Mouse (Mus musculus) hindbrain, embryonic 14.5 days (tissue): Measurements from ENCODE around the gene Cspg4. TPM values are rescaled to one million over a fixed set of nuclear protein-coding genes. Genes with fewer than 3 reads are reported as not detected.
A peak's percentile ranks its signal among the peaks of the same experiment; 100 is the strongest.

Experiments
- ATAC-seq: fragments of 200-750 bp; cut with Nextera tagmentation; 2 replicates; pipeline ENCODE4 v1.8.0; 2017; ENCODE audit warnings: moderate number of reproducible peaks, mild to moderate bottlenecking, moderate TSS enrichment, moderate library complexity; ENCODE audit not compliant: low FRiP score
- DNase-seq: peaks from one replicate; pipeline ENCODE4 v3.0.0-alpha.2; 2015; ENCODE audit warnings: low spot score
- H3K27ac ChIP-seq: fragments of 300-500 bp; sonication (generic); 2 replicates; pipeline ENCODE4 v1.5.1; 2014; ENCODE audit warnings: mild to moderate bottlenecking, moderate library complexity
- H3K27me3 ChIP-seq: fragments of 300-500 bp; sonication (generic); 2 replicates; pipeline ENCODE4 v1.6.1; 2014; ENCODE audit warnings: mild to moderate bottlenecking, low read length, mixed read lengths; ENCODE audit not compliant: control insufficient read depth, insufficient read depth
- H3K36me3 ChIP-seq: fragments of 300-500 bp; sonication (generic); replicated peaks from 2 replicates; pipeline ENCODE4 v1.6.1; 2014; ENCODE audit not compliant: control insufficient read depth, insufficient read depth
- H3K4me1 ChIP-seq: fragments of 300-500 bp; sonication (generic); replicated peaks from 2 replicates; pipeline ENCODE4 v1.6.1; 2014; ENCODE audit warnings: antibody characterized with exemption, low read length, mixed read lengths; ENCODE audit not compliant: control insufficient read depth, insufficient read depth
- H3K4me2 ChIP-seq: fragments of 300-500 bp; sonication (generic); replicated peaks from 2 replicates; pipeline ENCODE4 v1.6.1; 2014; ENCODE audit warnings: mild to moderate bottlenecking, moderate library complexity
- H3K4me3 ChIP-seq: fragments of 300-500 bp; sonication (generic); replicated peaks from 2 replicates; pipeline ENCODE4 v1.5.1; 2014; ENCODE audit warnings: mild to moderate bottlenecking, low read length
- H3K9ac ChIP-seq: fragments of 300-500 bp; sonication (generic); 2 replicates; pipeline ENCODE4 v1.6.1; 2014
- H3K9me3 ChIP-seq: fragments of 300-500 bp; sonication (generic); 2 replicates; pipeline ENCODE4 v1.6.1; 2016; ENCODE audit warnings: low read length; ENCODE audit not compliant: control insufficient read depth
- WGBS: fragments of 180-500 bp; shearing (Covaris S2); extraction: QIAGEN DNeasy Blood & Tissue Kit; methylation state at CpG from one replicate; pipeline ENCODE4 v1.1.7; 2014; 5-methylcytosine and 5-hydroxymethylcytosine counted together
- polyA plus RNA-seq: library from polyadenylated mRNA; unstranded; fragments of >200 nt; fragmentation: Nextera tagmentation; extraction: Ambion mirVana; gene quantifications from 2 replicates; pipeline ENCODE4 v1.2.1, GENCODE M21; 2014

Cspg4 gene
- polyA plus RNA-seq, 1 experiment from 2014 or later, result 5.5 TPM

GRCm38 (mm10) chr9:56870778-56871177, 5.9 kb downstream of the Cspg4 start:
- DNase-seq, result no peak
- no peak for ATAC-seq
- no peak overlapping the region for H3K4me3 ChIP-seq
- 71% methylated on average over 10 of the region's 10 CpGs for WGBS
- H3K9ac ChIP-seq, result no peak overlapping the region
- H3K9me3 ChIP-seq, result no peaks in the 10 kb centered on the region
- H3K4me2 ChIP-seq, result no peak overlapping the region
- no peaks in the 10 kb centered on the region for H3K36me3 ChIP-seq
- H3K4me1 ChIP-seq, result peaks cover 10% of the 10 kb centered on the region; the same call in 1 of the 2 replicates
- H3K27me3 ChIP-seq, result peaks cover 4% of the 10 kb centered on the region; the same call in 1 of the 2 replicates
- no peak overlapping the region for H3K27ac ChIP-seq

DNA sequence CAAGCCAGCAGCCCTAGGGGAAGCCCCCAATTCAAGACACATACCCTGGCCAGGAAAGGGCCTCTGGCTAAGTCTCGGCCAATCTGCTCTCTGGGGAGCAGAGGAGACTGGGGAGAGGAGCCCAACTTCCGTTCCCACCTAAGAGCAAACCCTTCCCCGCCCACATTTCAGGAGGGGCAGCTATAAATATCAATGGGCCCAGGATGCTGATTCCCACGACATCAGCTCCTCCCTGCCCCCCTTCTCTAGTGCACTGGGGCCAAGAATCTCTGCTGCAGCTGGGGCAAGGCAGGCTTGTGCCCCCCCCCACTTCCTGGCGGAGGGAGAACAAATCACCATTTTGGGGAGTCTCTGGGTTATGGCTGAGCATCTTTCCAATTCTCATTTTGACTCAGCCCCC, 6.4 kb downstream of the Cspg4 start:
- no peaks in the 10 kb centered on the region for H3K9me3 ChIP-seq
- peaks cover 10% of the 10 kb centered on the region; the same call in 1 of the 2 replicates for H3K4me1 ChIP-seq
- WGBS, result 48% methylated on average over 5 of the region's 5 CpGs
- H3K4me3 ChIP-seq, result no peak overlapping the region
- no peaks in the 10 kb centered on the region for H3K36me3 ChIP-seq
- H3K27ac ChIP-seq, result no peak overlapping the region
- DNase-seq (no peak), ATAC-seq (no peak)
- H3K4me2 ChIP-seq, result no peak overlapping the region
- H3K27me3 ChIP-seq, result no peaks in the 10 kb centered on the region; the same call in 1 of the 2 replicates
- no peak overlapping the region for H3K9ac ChIP-seq

GRCm38 (mm10) chr9:56872105-56872903, 7.5 kb downstream of the Cspg4 start:
- DNase-seq (no peak), ATAC-seq (no peak)
- H3K9me3 ChIP-seq, result no peaks in the 10 kb centered on the region
- H3K36me3 ChIP-seq, result no peaks in the 10 kb centered on the region
- no peak overlapping the region for H3K27ac ChIP-seq
- H3K27me3 ChIP-seq, result no peaks in the 10 kb centered on the region
- H3K4me2 ChIP-seq, result no peak overlapping the region
- H3K9ac ChIP-seq, result no peak overlapping the region
- H3K4me1 ChIP-seq, result peaks cover 16% of the 10 kb centered on the region; the same call in 1 of the 2 replicates
- H3K4me3 ChIP-seq, result no peak overlapping the region
- 84% methylated on average over 5 of the region's 5 CpGs for WGBS

- no peaks in the 10 kb centered on the region for H3K36me3 ChIP-seq
- ATAC-seq (no peak), DNase-seq (no peak)
- no peak overlapping the region for H3K4me2 ChIP-seq
- no peak overlapping the region for H3K4me3 ChIP-seq
- H3K27ac ChIP-seq, result no peak overlapping the region
- H3K4me1 ChIP-seq, result peaks cover 16% of the 10 kb centered on the region; the same call in 1 of the 2 replicates
- WGBS, result 70% methylated on average over 1 of the region's 1 CpGs
- H3K9me3 ChIP-seq, result no peaks in the 10 kb centered on the region
- no peaks in the 10 kb centered on the region for H3K27me3 ChIP-seq
- H3K9ac ChIP-seq, result no peak overlapping the region
These were observed 8.3 kb downstream of the Cspg4 start for GRCm38 (mm10) chr9:56873097-56873496.

DNA sequence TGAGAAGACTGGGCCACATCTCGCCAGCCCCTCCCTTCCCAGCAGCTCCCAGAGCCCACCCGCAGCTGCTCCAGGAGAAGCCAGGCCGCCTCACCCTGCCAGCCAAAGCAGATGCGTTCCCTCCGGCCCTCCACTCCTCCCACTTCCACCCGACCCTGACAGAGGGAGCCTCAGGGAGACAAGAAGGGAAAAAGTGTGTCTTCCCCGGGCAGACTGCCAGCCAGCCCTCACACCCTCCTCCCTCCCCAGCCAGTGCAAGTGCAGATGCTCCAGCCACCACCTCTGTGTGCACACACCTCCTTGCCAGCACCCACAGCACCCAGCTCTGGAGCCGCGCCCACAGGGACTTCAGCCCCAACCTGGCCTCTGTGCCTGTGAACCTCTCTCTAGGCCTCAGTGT, 12.0 kb downstream of the Cspg4 start:
- 36% methylated on average over 9 of the region's 9 CpGs for WGBS
- Histone ChIP-seq H3K4me3 (no peak overlapping the region), H3K9ac (no peak overlapping the region), H3K36me3 (no peaks in the 10 kb centered on the region), H3K4me2 (no peak overlapping the region), H3K27ac (no peak overlapping the region), H3K27me3 (no peaks in the 10 kb centered on the region), H3K9me3 (no peaks in the 10 kb centered on the region), H3K4me1 (0 out of 2 replicates have a peak, but pooled peaks cover 6% of the 10 kb centered on the region)
- DNase-seq (no peak), ATAC-seq (no peak)

DNA sequence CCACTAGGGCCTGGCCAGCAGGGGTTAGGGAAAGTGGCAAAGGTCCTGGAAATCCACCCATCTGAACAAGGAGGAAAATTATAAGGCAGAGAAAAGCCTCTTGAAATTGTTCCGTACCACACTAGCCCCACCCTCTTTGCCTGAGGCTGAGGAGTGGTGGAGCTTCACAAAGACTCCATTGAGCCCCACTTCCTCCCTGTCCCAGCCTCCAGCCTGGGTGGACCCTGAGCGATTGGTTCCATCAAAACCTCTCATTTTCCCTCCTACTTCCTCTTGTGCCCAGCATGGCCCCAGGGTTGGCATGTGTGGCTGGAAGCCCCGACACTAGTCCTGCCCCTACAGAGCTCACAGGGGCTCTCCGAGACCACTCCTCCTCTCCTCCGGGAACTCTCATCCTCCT, 12.5 kb downstream of the Cspg4 start:
- no peak for DNase-seq
- Histone ChIP-seq H3K27me3 (no peaks in the 10 kb centered on the region), H3K27ac (no peak overlapping the region), H3K4me2 (no peak overlapping the region), H3K9me3 (no peaks in the 10 kb centered on the region), H3K4me1 (0 out of 2 replicates have a peak, but pooled peaks cover 6% of the 10 kb centered on the region), H3K9ac (no peak overlapping the region), H3K36me3 (no peaks in the 10 kb centered on the region), H3K4me3 (no peak overlapping the region)
- WGBS, result 77% methylated on average over 5 of the region's 5 CpGs
- no peak for ATAC-seq

GRCm38 (mm10) chr9:56880790-56881189, 16.0 kb downstream of the Cspg4 start:
- 66% methylated on average over 9 of the region's 9 CpGs for WGBS

GRCm38 (mm10) chr9:56881539-56882082, 16.8 kb downstream of the Cspg4 start:
- H3K27me3 ChIP-seq, result no peaks in the 10 kb centered on the region
- H3K4me2 ChIP-seq, result no peak overlapping the region
- 0 out of 2 replicates have a peak, but pooled peaks cover 3% of the 10 kb centered on the region for H3K4me1 ChIP-seq
- H3K9ac ChIP-seq, result no peak overlapping the region
- no peak for ATAC-seq
- H3K4me3 ChIP-seq, result no peak overlapping the region
- H3K27ac ChIP-seq, result no peak overlapping the region
- H3K36me3 ChIP-seq, result no peaks in the 10 kb centered on the region
- no peak for DNase-seq
- 95% methylated on average over 3 of the region's 3 CpGs for WGBS
- no peaks in the 10 kb centered on the region for H3K9me3 ChIP-seq

More at GRCm38 (mm10) chr9:56880790-56881189, 16.0 kb downstream of the Cspg4 start:
- 0 out of 2 replicates have a peak, but pooled peaks cover 6% of the 10 kb centered on the region for H3K4me1 ChIP-seq
- H3K27me3 ChIP-seq, result no peaks in the 10 kb centered on the region
- no peaks in the 10 kb centered on the region for H3K9me3 ChIP-seq
- no peak overlapping the region for H3K4me3 ChIP-seq
- no peak overlapping the region for H3K27ac ChIP-seq
- no peak overlapping the region for H3K9ac ChIP-seq
- ATAC-seq (no peak), DNase-seq (no peak)
- no peak overlapping the region for H3K4me2 ChIP-seq
- no peaks in the 10 kb centered on the region for H3K36me3 ChIP-seq

DNA sequence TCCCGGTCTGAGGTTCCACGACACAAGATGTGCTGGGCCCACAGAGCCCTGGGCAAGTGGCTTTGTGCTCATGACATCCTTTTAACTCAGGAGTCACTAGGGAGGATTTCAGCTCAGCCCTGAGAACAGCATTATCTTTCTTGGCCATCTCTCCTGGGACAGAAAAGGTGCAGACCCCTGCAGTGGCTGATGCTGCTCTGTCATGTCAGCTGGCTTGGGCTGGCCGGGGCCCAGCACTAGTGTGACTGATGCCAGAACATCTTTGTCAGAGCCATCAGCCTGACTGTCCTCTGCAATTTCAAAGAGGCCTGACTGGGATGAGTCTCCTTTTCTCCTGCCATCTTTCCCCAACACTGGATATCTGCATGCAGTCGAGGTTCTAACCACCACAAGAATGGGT, 17.4 kb downstream of the Cspg4 start:
- 0 out of 2 replicates have a peak overlapping the region, but pooled peaks have one; percentile 18 for H3K9ac ChIP-seq
- H3K4me2 ChIP-seq, result no peak overlapping the region
- no peaks in the 10 kb centered on the region for H3K9me3 ChIP-seq
- no peak for DNase-seq
- no peak overlapping the region for H3K4me3 ChIP-seq
- H3K36me3 ChIP-seq, result no peaks in the 10 kb centered on the region
- no peak overlapping the region for H3K27ac ChIP-seq
- WGBS, result 59% methylated on average over 4 of the region's 4 CpGs
- no peaks in the 10 kb centered on the region for H3K27me3 ChIP-seq
- no peaks in the 10 kb centered on the region for H3K4me1 ChIP-seq
- ATAC-seq, result no peak
